Mouse (Mus musculus) hindbrain, postnatal 0 days (tissue): ENCODE measurements around the gene Gm10681. TPM values are rescaled to one million over a fixed set of nuclear protein-coding genes. Genes with fewer than 3 reads are reported as not detected.
A peak's percentile ranks its signal among the peaks of the same experiment; 100 is the strongest.
"Not testable (repeated sequence)": the region's sequence is repeated elsewhere in the genome, so short reads cannot be mapped to it uniquely, and the experiment has no call there.

ENCODE experiments used
- ATAC-seq: fragments of 200-750 bp; cut with Nextera tagmentation; 2 replicates; pipeline ENCODE4 v1.8.0; 2017; ENCODE audit warnings: mild to moderate bottlenecking, moderate TSS enrichment, moderate library complexity
- DNase-seq: peaks from one replicate; pipeline ENCODE4 v3.0.0-alpha.2; 2015; ENCODE audit warnings: low spot score
- H3K27ac ChIP-seq: fragments of 300-500 bp; sonication (generic); 2 replicates; pipeline ENCODE4 v1.5.1; 2014; ENCODE audit warnings: mild to moderate bottlenecking
- H3K27me3 ChIP-seq: fragments of 300-500 bp; sonication (generic); 2 replicates; pipeline ENCODE4 v1.6.1; 2014; ENCODE audit warnings: low read length, mixed read lengths; ENCODE audit not compliant: insufficient read depth
- H3K36me3 ChIP-seq: fragments of 300-500 bp; sonication (generic); 2 replicates; pipeline ENCODE4 v1.6.1; 2014; ENCODE audit warnings: low read length, mixed read lengths; ENCODE audit not compliant: insufficient read depth
- H3K4me1 ChIP-seq: fragments of 300-500 bp; sonication (generic); 2 replicates; pipeline ENCODE4 v1.6.1; 2014; ENCODE audit warnings: antibody characterized with exemption, low read length, mixed read lengths; ENCODE audit not compliant: insufficient read depth
- H3K4me2 ChIP-seq: fragments of 300-500 bp; sonication (generic); 2 replicates; pipeline ENCODE4 v1.6.1; 2014; ENCODE audit warnings: low read depth, mild to moderate bottlenecking, low read length, moderate library complexity, mixed read lengths
- H3K4me3 ChIP-seq: fragments of 300-500 bp; sonication (generic); 2 replicates; pipeline ENCODE4 v1.5.1; 2014; ENCODE audit warnings: low read length
- H3K9ac ChIP-seq: fragments of 300-500 bp; sonication (generic); replicated peaks from 2 replicates; pipeline ENCODE4 v1.6.1; 2014; ENCODE audit warnings: mild to moderate bottlenecking, low read length, moderate library complexity, mixed read lengths
- H3K9me3 ChIP-seq: fragments of 300-500 bp; sonication (generic); 2 replicates; pipeline ENCODE4 v1.6.1; 2016; ENCODE audit warnings: low read length, mixed read lengths
- CTCF ChIP-seq: IDR thresholded peaks from 2 replicates; pipeline ENCODE4 v1.5.1; 2016; ENCODE audit warnings: antibody characterized with exemption, control low read depth, low read depth
- WGBS: fragments of 180-500 bp; shearing (Covaris S2); extraction: QIAGEN DNeasy Blood & Tissue Kit; methylation state at CpG from one replicate; pipeline ENCODE4 v1.1.7; 2014; 5-methylcytosine and 5-hydroxymethylcytosine counted together
- polyA plus RNA-seq: library from polyadenylated mRNA; unstranded; fragments of >200 nt; fragmentation: Nextera tagmentation; extraction: Ambion mirVana; gene quantifications from 2 replicates; pipeline ENCODE4 v1.2.1, GENCODE M21; 2015
- total RNA-seq: library from RNA; depleted of rRNA; stranded (reverse); fragments of >200 nt; gene quantifications from 2 replicates; pipeline ENCODE4 v1.2.3, GENCODE M21; 2014; rRNA removed

Gm10681 gene
- not detected in 2 replicates for total RNA-seq
- not detected in 2 replicates for polyA plus RNA-seq

GRCm38 (mm10) chr3:98588707-98589106, at the start of gene Gm10681:
Gene Gm10681, minus strand, starts transcription at chr3:98588807.
- H3K4me3 ChIP-seq = no peak within 1 kb of the TSS
- H3K36me3 ChIP-seq = no peaks in the 10 kb centered on the region
- H3K9me3 ChIP-seq = no peaks in the 10 kb centered on the region
- no peak within 1 kb of the TSS for H3K9ac ChIP-seq
- H3K27me3 ChIP-seq = no peaks in the 10 kb centered on the region
- H3K27ac ChIP-seq = no peak within 1 kb of the TSS
- DNase-seq = no peak
- no peak within 1 kb of the TSS for H3K4me2 ChIP-seq
- no peaks in the 10 kb centered on the region for H3K4me1 ChIP-seq
- no peak for TF ChIP-seq CTCF
- ATAC-seq = no peak

GRCm38 (mm10) chr3:98635145-98635544, 46.5 kb upstream of the Gm10681 start:
- no peaks in the 10 kb centered on the region for H3K9me3 ChIP-seq
- WGBS = 90% methylated on average over 1 of the region's 1 CpGs
- no peak for TF ChIP-seq CTCF
- H3K27ac ChIP-seq = no peak overlapping the region
- no peaks in the 10 kb centered on the region for H3K36me3 ChIP-seq
- ATAC-seq = no peak
- no peak overlapping the region for H3K4me3 ChIP-seq
- H3K9ac ChIP-seq = no peak overlapping the region
- H3K4me2 ChIP-seq = no peak overlapping the region
- H3K4me1 ChIP-seq = no peaks in the 10 kb centered on the region
- DNase-seq = no peak
- H3K27me3 ChIP-seq = no peaks in the 10 kb centered on the region

DNA sequence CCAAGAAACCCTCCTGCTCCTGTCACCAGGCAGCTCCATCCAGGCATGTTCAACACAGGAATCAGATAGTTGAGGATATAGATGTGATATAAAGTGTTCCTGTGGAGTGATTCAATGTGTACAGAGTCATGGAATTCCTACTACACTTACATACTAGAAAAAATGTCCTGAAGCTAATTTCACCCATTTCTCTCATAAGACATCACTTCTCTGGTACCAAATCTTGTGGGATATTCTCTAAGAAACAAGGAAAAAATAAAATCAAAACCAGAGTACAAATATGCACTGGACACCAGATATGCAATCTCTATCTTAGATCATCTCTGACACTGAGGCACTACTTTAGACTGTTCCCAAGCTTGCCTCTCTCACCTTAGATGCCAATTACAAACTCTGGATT, 41.5 kb upstream of the Gm10681 start, which contains the start of gene Hsd3b5:
Gene Hsd3b5 (minus strand): TSS at position 101 of the 400 bp plus-strand sequence.
- H3K9me3 ChIP-seq = no peaks in the 10 kb centered on the region
- no peak within 1 kb of the TSS for H3K4me3 ChIP-seq
- no peak within 1 kb of the TSS for H3K27ac ChIP-seq
- H3K9ac ChIP-seq = no peak within 1 kb of the TSS
- ATAC-seq = no peak
- DNase-seq = no peak
- no peaks in the 10 kb centered on the region for H3K27me3 ChIP-seq
- no peak within 1 kb of the TSS for H3K4me2 ChIP-seq
- no peaks in the 10 kb centered on the region for H3K4me1 ChIP-seq
- H3K36me3 ChIP-seq = no peaks in the 10 kb centered on the region
- no peak for TF ChIP-seq CTCF

GRCm38 (mm10) chr3:98629633-98630032, 41.0 kb upstream of the Gm10681 start:
- Histone ChIP-seq H3K9ac (no peak overlapping the region), H3K36me3 (no peaks in the 10 kb centered on the region), H3K27ac (no peak overlapping the region), H3K4me2 (no peak overlapping the region), H3K9me3 (no peaks in the 10 kb centered on the region), H3K4me3 (no peak overlapping the region), H3K4me1 (no peaks in the 10 kb centered on the region), H3K27me3 (no peaks in the 10 kb centered on the region)
- no peak for DNase-seq
- TF ChIP-seq CTCF = no peak
- 90% methylated on average over 3 of the region's 3 CpGs for WGBS
- no peak for ATAC-seq

GRCm38 (mm10) chr3:98616786-98617185, 28.2 kb upstream of the Gm10681 start:
- not testable (repeated sequence) for ATAC-seq, DNase-seq, H3K27me3 ChIP-seq, H3K9ac ChIP-seq, H3K4me2 ChIP-seq, H3K27ac ChIP-seq, H3K36me3 ChIP-seq, H3K4me3 ChIP-seq, H3K4me1 ChIP-seq, H3K9me3 ChIP-seq
- WGBS = 62% methylated on average over 1 of the region's 1 CpGs

GRCm38 (mm10) chr3:98616244-98616643, 27.6 kb upstream of the Gm10681 start:
- not testable (repeated sequence) for H3K27me3 ChIP-seq, H3K9me3 ChIP-seq

DNA sequence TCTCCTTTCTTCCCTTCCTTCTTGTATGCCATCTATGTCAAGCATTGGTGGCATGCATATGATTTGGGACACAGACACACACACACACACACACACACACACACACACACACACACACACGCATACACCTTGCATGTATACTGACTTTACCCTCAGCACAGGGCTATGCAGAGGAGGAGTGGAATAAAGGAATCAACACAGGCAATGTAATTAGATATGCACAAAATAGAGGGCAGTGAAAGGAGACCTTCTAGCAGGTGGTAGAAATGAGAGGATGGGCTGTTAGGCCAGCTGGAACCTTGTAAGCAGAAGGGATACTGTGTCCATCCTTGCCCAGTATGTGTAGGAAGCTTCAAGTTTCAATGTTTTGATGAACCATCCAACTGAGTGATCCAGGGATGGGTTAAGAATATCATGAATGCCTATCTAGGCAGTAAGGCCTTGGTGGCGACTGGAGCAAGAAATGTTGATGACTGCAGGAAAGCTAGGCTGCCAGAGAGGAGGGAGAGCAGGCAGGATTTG, 25.9 kb upstream of the Gm10681 start:
- not testable (repeated sequence) for H3K4me2 ChIP-seq, H3K4me1 ChIP-seq, DNase-seq, H3K9ac ChIP-seq, H3K27ac ChIP-seq, H3K36me3 ChIP-seq, H3K9me3 ChIP-seq, H3K27me3 ChIP-seq, H3K4me3 ChIP-seq, ATAC-seq
- 65% methylated on average over 2 of the region's 2 CpGs for WGBS

More at GRCm38 (mm10) chr3:98616244-98616643, 27.6 kb upstream of the Gm10681 start:
- not testable (repeated sequence) for DNase-seq, H3K36me3 ChIP-seq, H3K4me2 ChIP-seq, H3K9ac ChIP-seq, H3K4me1 ChIP-seq, H3K27ac ChIP-seq, H3K4me3 ChIP-seq
- peak; percentile 32 for TF ChIP-seq CTCF
- 0 out of 2 replicates have a peak, but pooled peaks have one; percentile 43 for ATAC-seq
- 23% methylated on average over 2 of the region's 2 CpGs for WGBS
